Mouse (Mus musculus) lung, embryonic 15.5 days (tissue): Measurements from ENCODE around the gene Iqsec1. TPM values are rescaled to one million over a fixed set of nuclear protein-coding genes. Genes with fewer than 3 reads are reported as not detected.

Experiments used
- ATAC-seq: fragments of 200-750 bp; cut with Nextera tagmentation; 2 replicates; pipeline ENCODE4 v1.8.0; 2017; ENCODE audit warnings: moderate number of reproducible peaks, borderline replicate concordance; ENCODE audit not compliant: low FRiP score, low TSS enrichment; ENCODE audit errors: extremely low read depth
- H3K27ac ChIP-seq: fragments of 300-500 bp; sonication (generic); 2 replicates; pipeline ENCODE4 v1.5.1; 2015; ENCODE audit warnings: moderate library complexity, mild to moderate bottlenecking, inconsistent platforms
- H3K27me3 ChIP-seq: fragments of 300-500 bp; sonication (generic); 2 replicates; pipeline ENCODE4 v1.6.1; 2015; ENCODE audit warnings: inconsistent platforms
- H3K36me3 ChIP-seq: fragments of 300-500 bp; sonication (generic); 2 replicates; pipeline ENCODE4 v1.6.1; 2015; ENCODE audit warnings: inconsistent platforms
- H3K4me1 ChIP-seq: fragments of 300-500 bp; sonication (generic); 2 replicates; pipeline ENCODE4 v1.6.1; 2015; ENCODE audit warnings: inconsistent platforms
- H3K4me2 ChIP-seq: fragments of 300-500 bp; sonication (generic); 2 replicates; pipeline ENCODE4 v1.6.1; 2015; ENCODE audit warnings: inconsistent platforms, mild to moderate bottlenecking, moderate library complexity
- H3K4me3 ChIP-seq: fragments of 300-500 bp; sonication (generic); 2 replicates; pipeline ENCODE4 v1.5.1; 2015; ENCODE audit warnings: mild to moderate bottlenecking, inconsistent platforms
- H3K9ac ChIP-seq: fragments of 300-500 bp; sonication (generic); 2 replicates; pipeline ENCODE4 v1.6.1; 2015; ENCODE audit warnings: inconsistent platforms
- H3K9me3 ChIP-seq: fragments of 300-500 bp; sonication (generic); 2 replicates; pipeline ENCODE4 v1.6.1; 2016; ENCODE audit warnings: inconsistent platforms
- WGBS: fragments of 180-500 bp; shearing (Covaris S2); methylation state at CpG from one replicate; pipeline ENCODE4 v1.1.7; 2015; 5-methylcytosine and 5-hydroxymethylcytosine counted together
- polyA plus RNA-seq: library from polyadenylated mRNA; unstranded; fragments of >200 nt; fragmentation: Nextera tagmentation; extraction: Ambion mirVana; gene quantifications from 2 replicates; pipeline ENCODE4 v1.2.1, GENCODE M21; 2015

The Iqsec1 gene
- polyA plus RNA-seq, 1 experiment from 2014 or later, result 12.3 TPM

DNA sequence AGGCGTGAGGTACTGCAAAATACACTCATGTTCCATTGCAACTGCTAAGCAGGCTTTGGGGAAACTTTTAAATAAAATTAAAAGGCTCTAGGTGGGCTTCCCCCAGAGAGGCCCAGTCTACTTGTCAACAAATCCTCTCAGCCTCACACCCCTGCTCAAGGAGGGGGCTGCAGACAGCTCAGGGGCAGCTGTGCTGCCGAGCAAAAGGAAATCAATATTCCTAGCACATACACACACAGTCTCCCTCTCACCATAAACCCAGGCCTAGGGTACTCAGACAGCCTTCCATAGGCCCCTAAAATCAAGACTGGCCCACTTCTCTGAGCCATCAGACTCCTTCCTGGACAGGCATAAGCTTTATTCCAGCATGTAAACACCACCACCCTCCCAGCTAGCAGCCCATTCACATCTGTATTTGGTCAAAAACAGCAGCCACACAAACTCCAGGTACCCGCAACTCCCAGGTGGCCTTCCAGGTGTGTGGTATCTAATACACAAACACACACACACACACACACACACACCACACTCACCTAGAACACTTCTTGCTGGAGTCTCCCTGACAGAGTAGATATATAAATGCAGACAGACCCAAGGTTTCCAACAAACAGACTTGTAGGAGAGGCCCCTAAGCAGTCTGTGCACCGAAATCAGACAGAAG, 273.1 kb downstream of the Iqsec1 start:
- 30% methylated on average over 4 of the region's 4 CpGs for WGBS
- peak overlapping the region; percentile 90 for H3K27ac ChIP-seq
- peak overlapping the region; percentile 72 for H3K9ac ChIP-seq
- no peaks in the 10 kb centered on the region for H3K27me3 ChIP-seq
- no peak for ATAC-seq
- H3K9me3 ChIP-seq, result no peaks in the 10 kb centered on the region
- H3K4me3 ChIP-seq, result peak overlapping the region; percentile 81
- no peaks in the 10 kb centered on the region for H3K36me3 ChIP-seq
- H3K4me1 ChIP-seq, result peaks cover 80% of the 10 kb centered on the region
- peak overlapping the region; percentile 69 for H3K4me2 ChIP-seq

- Histone ChIP-seq H3K4me2 (no peak overlapping the region), H3K4me1 (peaks cover 86% of the 10 kb centered on the region)
- no peak for ATAC-seq
Observed at GRCm38 (mm10) chr6:90713650-90714049, 274.8 kb downstream of the Iqsec1 start.

GRCm38 (mm10) chr6:90712486-90713480, 275.7 kb downstream of the Iqsec1 start:
- Histone ChIP-seq H3K9me3 (no peaks in the 10 kb centered on the region), H3K4me1 (peaks cover 86% of the 10 kb centered on the region), H3K4me2 (peak overlapping the region; percentile 14; the same call in 1 of the 2 replicates), H3K27me3 (no peaks in the 10 kb centered on the region), H3K4me3 (no peak overlapping the region), H3K9ac (no peak overlapping the region), H3K36me3 (no peaks in the 10 kb centered on the region), H3K27ac (peak overlapping the region; percentile 58)
- peak; percentile 28; the same call in 1 of the 2 replicates for ATAC-seq
- WGBS, result 47% methylated on average over 8 of the region's 8 CpGs

More at GRCm38 (mm10) chr6:90713650-90714049, 274.8 kb downstream of the Iqsec1 start:
- Histone ChIP-seq H3K27me3 (no peaks in the 10 kb centered on the region), H3K27ac (peak overlapping the region; percentile 58), H3K9me3 (no peaks in the 10 kb centered on the region), H3K4me3 (no peak overlapping the region), H3K36me3 (no peaks in the 10 kb centered on the region), H3K9ac (no peak overlapping the region)
- 16% methylated on average over 3 of the region's 3 CpGs for WGBS

GRCm38 (mm10) chr6:90712063-90712462, 276.4 kb downstream of the Iqsec1 start:
- Histone ChIP-seq H3K27ac (peak overlapping the region; percentile 51), H3K9ac (no peak overlapping the region), H3K9me3 (no peaks in the 10 kb centered on the region), H3K4me3 (no peak overlapping the region), H3K4me1 (peaks cover 86% of the 10 kb centered on the region), H3K4me2 (no peak overlapping the region), H3K27me3 (no peaks in the 10 kb centered on the region), H3K36me3 (no peaks in the 10 kb centered on the region)
- ATAC-seq, result no peak
- 54% methylated on average over 3 of the region's 3 CpGs for WGBS

DNA sequence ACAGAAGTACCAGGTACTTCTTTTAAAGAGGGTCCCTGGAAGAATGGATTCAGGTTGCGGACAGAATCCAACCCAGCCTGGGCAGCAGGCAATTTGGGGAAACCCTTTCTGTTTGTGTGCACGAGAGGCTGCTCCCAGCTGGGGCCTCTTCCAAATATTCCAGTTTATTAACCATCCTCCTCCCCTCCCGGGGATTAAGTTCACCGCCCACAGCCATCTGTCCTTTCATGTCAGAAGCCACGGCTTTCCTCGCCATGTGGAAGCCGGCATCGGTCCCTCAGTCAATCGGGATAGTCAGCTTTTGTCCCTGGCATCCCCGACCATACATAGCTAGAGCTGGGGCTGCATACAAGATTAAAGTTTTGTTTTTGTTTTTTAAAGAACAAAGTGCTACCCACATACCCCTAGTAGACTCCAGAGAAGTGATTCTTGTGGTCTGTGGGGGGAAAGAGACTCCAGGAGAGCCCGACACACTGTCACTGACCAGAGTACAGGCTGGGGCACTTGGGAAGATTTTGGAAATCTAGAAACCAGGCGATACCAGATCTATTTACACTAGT, 276.9 kb downstream of the Iqsec1 start:
- H3K9me3 ChIP-seq, result no peaks in the 10 kb centered on the region
- no peak overlapping the region for H3K4me3 ChIP-seq
- no peak for ATAC-seq
- no peaks in the 10 kb centered on the region for H3K36me3 ChIP-seq
- H3K27ac ChIP-seq, result peak overlapping the region; percentile 51
- peaks cover 86% of the 10 kb centered on the region for H3K4me1 ChIP-seq
- WGBS, result 47% methylated on average over 12 of the region's 12 CpGs
- H3K27me3 ChIP-seq, result no peaks in the 10 kb centered on the region
- H3K4me2 ChIP-seq, result no peak overlapping the region
- H3K9ac ChIP-seq, result no peak overlapping the region

DNA sequence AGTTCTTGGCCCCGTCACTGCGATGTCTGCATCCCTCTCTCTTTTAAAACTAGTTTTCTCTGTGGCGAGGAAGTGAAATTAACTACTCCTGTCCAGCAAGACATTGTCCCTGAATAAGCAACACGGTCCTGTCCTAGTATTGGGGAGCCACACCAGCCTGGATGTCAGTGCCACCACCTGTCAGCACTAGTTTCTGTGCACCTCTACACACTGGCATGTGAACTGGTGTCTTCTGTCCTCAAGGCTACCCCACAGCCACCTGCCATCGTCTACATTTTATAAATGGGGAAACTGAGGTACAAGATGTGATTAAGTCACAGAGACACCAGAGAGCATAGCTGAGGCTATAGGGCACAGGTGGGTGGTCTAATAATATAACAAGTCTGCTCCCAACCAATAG, 277.7 kb downstream of the Iqsec1 start:
- Histone ChIP-seq H3K9me3 (no peaks in the 10 kb centered on the region), H3K4me2 (no peak overlapping the region), H3K36me3 (no peaks in the 10 kb centered on the region), H3K27me3 (no peaks in the 10 kb centered on the region), H3K27ac (no peak overlapping the region), H3K4me1 (peaks cover 93% of the 10 kb centered on the region), H3K4me3 (no peak overlapping the region), H3K9ac (no peak overlapping the region)
- ATAC-seq, result no peak
- WGBS, result 83% methylated on average over 5 of the region's 5 CpGs

- no peak overlapping the region for H3K4me3 ChIP-seq
- H3K27ac ChIP-seq, result no peak overlapping the region
- no peak for ATAC-seq
- H3K9ac ChIP-seq, result no peak overlapping the region
- WGBS, result 69% methylated on average over 9 of the region's 9 CpGs
- H3K4me2 ChIP-seq, result no peak overlapping the region
- no peaks in the 10 kb centered on the region for H3K36me3 ChIP-seq
- peaks cover 94% of the 10 kb centered on the region for H3K4me1 ChIP-seq
- H3K27me3 ChIP-seq, result no peaks in the 10 kb centered on the region
- H3K9me3 ChIP-seq, result no peaks in the 10 kb centered on the region
Observed at GRCm38 (mm10) chr6:90709929-90710777, 278.3 kb downstream of the Iqsec1 start.

- H3K4me2 ChIP-seq, result no peak overlapping the region
- H3K36me3 ChIP-seq, result no peaks in the 10 kb centered on the region
- no peak overlapping the region for H3K27ac ChIP-seq
- peaks cover 95% of the 10 kb centered on the region for H3K4me1 ChIP-seq
- no peak for ATAC-seq
- H3K4me3 ChIP-seq, result no peak overlapping the region
- H3K9me3 ChIP-seq, result no peaks in the 10 kb centered on the region
- no peak overlapping the region for H3K9ac ChIP-seq
- no peaks in the 10 kb centered on the region for H3K27me3 ChIP-seq
Observed at GRCm38 (mm10) chr6:90708061-90708618, 280.3 kb downstream of the Iqsec1 start.

- Histone ChIP-seq H3K4me2 (no peak overlapping the region), H3K27me3 (no peaks in the 10 kb centered on the region), H3K9ac (no peak overlapping the region), H3K4me3 (no peak overlapping the region), H3K36me3 (no peaks in the 10 kb centered on the region), H3K9me3 (no peaks in the 10 kb centered on the region), H3K27ac (peak overlapping the region; percentile 67), H3K4me1 (peaks cover 95% of the 10 kb centered on the region)
- ATAC-seq, result no peak
- WGBS, result 74% methylated on average over 4 of the region's 4 CpGs
Observed at GRCm38 (mm10) chr6:90707143-90707542, 281.3 kb downstream of the Iqsec1 start.

DNA sequence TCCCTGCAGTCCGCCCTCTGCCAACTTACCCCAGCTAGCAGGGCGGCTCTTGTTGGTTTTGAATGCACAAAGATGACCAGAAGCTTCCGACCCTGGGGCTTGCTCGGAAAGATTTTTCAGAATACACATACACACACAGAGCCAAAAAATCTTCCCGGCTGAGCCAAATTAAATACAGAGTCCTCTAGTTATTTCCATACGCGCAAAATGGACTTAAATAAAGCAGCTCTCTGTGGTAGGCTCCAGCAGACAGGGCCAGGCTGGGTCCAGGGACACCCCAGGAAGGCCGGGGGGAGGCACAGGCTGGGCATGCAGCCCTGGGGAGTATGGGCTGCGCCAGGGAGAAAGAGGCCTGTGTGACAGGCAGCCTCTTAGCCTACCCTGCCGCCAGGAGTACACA, 282.0 kb downstream of the Iqsec1 start:
- H3K9me3 ChIP-seq, result no peaks in the 10 kb centered on the region
- no peaks in the 10 kb centered on the region for H3K36me3 ChIP-seq
- peaks cover 95% of the 10 kb centered on the region for H3K4me1 ChIP-seq
- H3K27ac ChIP-seq, result peak overlapping the region; percentile 67
- no peak overlapping the region for H3K4me3 ChIP-seq
- no peaks in the 10 kb centered on the region for H3K27me3 ChIP-seq
- H3K9ac ChIP-seq, result no peak overlapping the region
- 58% methylated on average over 10 of the region's 10 CpGs for WGBS
- H3K4me2 ChIP-seq, result no peak overlapping the region
- ATAC-seq, result no peak

DNA sequence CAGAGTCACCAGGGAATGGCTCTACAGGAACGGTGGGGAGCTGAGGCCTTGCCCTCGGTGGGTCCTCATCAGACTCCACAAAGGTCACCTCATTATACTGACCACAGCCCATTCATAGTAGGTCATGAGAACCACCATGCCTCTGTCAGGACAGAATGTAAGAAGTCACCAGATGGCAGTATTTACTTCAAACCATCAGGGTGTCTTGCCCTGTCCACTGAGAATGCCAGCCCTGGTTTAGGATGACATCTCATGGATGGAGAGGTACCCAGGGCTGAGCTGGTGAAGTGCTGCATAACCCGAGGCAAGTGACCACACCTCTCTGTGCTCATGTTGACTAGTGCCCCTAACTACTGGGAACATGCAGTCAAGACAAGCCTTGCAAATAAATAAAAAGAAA, 282.7 kb downstream of the Iqsec1 start:
- WGBS, result 71% methylated on average over 3 of the region's 3 CpGs
- ATAC-seq, result no peak
- Histone ChIP-seq H3K27me3 (no peaks in the 10 kb centered on the region), H3K27ac (no peak overlapping the region), H3K4me1 (peaks cover 91% of the 10 kb centered on the region), H3K4me2 (no peak overlapping the region), H3K9ac (no peak overlapping the region), H3K36me3 (no peaks in the 10 kb centered on the region), H3K4me3 (no peak overlapping the region), H3K9me3 (no peaks in the 10 kb centered on the region)
